Mouse (Mus musculus) embryo, embryonic 10.5 days (tissue): ENCODE results near the gene 2310034G01Rik.
A peak's percentile ranks its signal among the peaks of the same experiment; 100 is the strongest.

Source experiments
- DNase-seq: peaks from one replicate; pipeline ENCODE4 v3.0.0-alpha.2; 2015; ENCODE audit warnings: low spot score

2310034G01Rik gene

DNA sequence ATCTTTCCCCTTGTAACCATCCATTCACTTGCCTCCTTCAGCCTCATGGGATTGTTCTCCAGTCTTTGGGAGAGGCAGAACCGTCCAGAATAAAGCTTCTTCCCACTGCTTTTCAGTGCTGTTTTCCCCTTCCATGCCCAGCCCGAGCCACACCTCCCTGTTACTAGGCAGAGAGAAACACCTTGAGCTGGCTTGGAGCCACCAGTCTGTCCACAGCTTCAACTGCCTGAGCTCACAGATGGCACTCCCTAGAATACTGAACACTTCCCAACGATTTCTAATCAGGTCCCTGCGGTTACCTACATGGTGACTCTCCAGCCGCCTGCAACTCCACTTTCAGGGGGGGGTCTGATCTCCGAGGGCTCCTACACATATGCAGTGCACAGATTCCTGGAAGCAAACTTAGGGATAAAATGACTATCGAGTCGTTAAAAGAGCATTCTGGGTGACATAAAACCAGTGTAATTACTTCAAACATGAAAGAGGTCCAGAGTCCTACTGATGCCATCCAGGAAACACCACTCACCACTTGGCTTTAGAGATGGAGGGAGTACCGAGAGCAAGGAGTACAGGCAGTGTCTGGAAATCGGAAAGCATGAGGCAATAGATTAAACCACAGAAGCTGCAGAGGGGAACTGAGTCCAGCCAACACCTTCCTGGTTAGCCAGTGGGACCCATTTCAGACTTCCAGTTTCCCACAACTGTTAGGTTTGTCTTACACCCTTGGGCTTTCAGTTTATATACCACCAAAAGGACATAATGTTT is at the start of gene 2310034G01Rik:
2310034G01Rik (minus strand) TSS at position 135 of the 765 bp plus-strand sequence.
- DNase-seq, result no peak

DNA sequence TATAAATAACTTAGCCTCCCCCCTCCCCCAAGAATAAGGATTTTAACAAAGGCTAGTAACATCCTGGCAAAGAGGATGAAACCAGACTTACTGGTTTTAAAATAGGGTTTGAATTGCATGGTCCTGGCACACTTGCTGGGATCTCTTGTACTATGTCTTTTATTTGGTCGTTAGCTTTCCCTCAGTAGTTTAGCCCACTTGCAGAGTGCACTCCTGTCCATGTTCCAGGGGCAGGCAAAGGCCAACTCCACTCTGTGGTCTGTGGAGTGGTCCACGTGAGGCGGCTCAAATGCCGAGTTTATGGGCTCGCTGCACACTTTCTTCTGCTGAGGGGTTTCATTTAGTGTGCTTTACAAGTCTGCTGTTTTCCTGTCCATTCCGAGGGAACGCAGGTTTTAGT is 49.8 kb upstream of the 2310034G01Rik start:
- no peak for DNase-seq

DNA sequence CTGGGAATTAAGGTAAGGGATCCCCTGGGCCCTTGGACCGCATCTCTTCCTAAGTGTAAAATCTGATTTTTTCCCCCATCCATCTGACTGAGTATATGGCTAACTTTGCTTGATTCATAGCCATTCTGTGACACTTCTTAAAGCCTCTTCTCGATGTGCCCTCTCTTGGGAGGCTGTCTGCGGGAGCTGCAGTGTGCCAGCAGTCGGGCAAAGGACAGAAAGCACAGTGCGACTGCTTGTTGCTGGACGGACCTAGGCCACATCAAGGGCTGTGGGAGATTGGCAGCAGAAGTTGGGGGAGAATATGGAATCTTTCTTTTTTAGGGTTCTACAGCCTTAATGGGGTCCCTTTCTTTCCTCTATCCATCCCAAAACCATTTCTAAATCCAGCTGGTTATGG is 49.3 kb upstream of the 2310034G01Rik start:
- DNase-seq, result no peak

DNA sequence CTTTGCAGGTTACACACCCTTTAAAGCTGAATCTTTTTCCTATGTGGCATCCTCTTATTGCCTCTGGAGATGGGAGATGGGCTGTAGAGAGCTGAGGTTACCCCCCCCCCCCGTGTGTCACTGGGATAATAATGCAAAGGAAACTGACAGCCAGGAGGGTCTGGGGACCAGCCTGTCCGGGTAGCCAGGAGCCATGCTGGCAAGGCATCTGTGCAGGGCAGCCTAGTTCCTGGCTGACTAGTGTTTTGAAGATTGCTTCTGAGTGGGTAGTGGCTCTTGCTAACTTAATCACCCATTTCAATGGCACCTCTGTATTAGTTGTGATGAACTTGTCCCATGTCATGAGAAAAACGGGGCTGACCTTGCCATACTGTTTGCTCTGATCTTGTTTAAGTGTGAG is 48.3 kb upstream of the 2310034G01Rik start:
- no peak for DNase-seq

DNA sequence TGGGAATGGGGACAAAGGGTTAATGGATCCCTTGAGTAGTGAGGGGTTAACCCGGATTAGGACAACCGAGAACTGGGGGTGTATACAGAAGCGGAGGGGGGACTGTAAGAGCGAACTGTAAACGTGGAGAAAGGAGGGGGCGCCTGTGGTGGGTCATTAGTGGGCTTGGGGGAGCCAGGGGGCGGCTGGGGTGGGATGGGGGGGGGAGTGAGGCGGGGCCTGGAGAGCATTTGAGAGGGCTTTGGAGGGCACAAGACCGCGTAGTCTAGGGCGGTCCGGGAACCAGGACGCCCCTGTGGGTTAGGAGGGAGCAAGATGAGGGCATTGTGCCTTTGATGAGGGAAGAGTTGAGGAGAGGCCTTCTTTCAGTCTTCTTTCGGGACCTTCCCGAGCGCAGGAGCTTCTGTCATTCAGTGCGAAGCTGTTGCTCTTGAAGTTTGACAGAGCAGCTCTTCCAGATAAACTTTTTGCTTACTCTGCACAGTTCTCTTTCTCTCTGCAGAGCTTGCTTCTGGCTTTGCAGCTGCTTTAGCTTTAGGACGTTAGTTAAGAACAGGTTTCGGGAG is 47.4 kb upstream of the 2310034G01Rik start:
- DNase-seq, result peak; percentile 64

DNA sequence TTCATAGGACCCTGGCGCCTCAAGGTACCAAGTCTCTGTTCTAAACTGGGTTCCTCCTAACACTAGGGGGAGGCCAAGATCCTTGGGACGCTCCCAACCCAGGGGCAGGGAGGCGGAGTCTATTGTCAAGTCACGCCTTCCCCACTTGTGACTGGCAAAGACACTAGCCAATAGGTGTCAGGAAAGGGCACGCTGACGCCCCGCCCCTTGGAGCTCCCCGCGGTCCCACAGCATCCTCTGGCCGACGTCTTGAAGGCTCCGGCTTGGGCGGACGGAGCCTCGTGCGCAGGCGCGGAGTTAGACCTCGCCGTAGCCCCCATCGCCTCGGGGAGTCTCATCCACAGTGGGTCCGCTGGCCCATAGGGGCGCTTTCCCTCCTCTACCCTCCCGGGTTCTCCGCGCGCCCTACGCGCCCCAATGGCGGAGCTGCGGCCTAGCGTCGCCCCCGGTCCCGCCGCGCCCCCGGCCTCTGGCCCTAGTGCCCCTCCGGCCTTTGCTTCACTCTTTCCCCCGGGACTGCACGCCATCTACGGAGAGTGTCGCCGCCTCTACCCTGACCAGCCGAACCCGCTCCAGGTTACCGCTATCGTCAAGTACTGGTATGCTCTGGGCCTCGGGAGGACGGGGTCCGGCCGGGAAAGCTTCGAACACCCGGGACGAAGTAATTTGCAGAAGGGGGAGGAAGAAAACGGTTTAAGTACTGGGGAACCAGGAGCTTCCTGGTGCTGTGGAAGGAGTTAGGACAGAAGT is 46.8 kb upstream of the 2310034G01Rik start, which contains the start of gene Sufu:
Sufu (plus strand) TSS at position 211 of the 750 bp plus-strand sequence.
- peak; percentile 100 for DNase-seq

DNA sequence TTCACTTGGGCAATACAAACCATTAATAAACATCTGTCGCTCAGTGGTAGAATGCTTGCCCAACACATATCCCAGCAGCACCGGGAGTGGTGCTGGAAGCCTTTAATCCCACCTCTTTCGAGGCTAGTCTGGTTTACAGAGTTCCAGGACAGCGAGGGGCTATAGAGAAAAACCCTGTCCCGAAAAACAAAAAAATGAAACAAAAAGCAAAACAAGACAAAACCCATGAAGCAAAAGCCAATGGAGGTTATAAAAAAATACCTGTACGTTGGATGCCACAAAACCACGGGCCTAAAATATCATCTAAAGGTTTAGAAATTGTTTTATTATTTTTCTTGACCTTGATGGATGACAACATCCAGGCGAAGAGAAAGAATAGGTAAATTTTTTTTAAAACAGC is 46.0 kb upstream of the 2310034G01Rik start:
- no peak for DNase-seq

DNA sequence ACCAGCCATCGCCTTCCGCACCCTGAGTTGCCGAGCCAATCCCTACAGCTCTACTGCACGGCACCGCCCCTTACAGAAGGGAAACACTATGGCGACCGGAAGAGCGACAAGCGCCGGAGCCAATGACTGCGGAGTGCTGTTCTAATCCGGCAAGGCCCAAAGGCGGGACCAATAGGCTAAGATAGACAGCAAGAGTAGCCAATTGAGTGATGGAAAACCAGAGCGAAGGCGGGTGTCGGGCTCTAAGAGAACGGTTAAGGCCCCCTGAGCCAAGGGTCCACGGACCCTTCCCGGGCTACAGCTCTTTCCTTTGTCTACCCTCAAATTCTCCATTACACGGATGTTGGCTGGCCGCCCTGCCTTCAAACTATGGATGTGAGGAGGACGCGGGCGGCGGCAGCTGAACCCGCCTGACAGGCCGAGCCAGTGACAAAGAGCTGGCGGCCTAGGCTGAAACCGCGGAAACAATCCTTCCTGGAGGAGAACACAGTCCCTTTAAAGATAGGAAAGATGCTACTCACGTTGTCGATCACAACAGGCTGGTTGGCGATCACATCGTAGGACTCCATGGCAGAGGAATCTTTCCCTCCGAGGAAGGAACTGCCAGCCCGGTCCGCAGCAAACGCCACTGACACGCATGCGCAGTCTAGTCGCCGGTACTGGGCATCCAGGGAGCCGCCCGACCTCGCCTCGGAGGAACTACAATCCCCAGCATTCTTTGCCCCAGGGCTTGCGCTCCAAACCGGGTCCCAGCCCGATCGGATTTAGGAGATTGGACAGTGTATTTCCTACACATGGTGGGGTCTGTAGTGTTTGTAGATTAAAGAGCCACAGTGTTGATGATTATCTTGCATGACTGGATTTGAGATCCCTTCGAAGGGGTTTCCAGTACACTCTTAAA is 45.3 kb upstream of the 2310034G01Rik start, which contains the start of gene Actr1a:
Actr1a (minus strand) TSS at position 640 of the 901 bp plus-strand sequence.
- DNase-seq, result peak; percentile 100

DNA sequence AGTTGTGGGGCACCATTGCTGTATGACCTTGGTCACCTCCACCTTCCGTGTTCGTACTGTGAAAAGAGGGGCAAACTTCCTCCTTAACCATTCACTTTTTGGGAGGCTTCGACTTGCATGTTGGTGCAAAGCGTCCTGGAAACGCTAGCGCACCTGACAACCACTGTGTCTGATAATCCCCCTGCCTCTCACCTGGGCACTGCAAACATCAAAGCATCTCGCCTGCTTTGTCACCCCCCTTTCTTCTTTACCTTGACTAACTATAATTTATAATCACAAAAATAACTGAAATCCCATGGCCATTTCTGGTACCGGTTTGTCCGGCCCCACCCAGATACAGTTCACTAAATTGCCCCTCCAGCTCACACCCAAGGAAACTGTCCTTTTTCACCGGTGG is 44.6 kb upstream of the 2310034G01Rik start:
- no peak for DNase-seq

DNA sequence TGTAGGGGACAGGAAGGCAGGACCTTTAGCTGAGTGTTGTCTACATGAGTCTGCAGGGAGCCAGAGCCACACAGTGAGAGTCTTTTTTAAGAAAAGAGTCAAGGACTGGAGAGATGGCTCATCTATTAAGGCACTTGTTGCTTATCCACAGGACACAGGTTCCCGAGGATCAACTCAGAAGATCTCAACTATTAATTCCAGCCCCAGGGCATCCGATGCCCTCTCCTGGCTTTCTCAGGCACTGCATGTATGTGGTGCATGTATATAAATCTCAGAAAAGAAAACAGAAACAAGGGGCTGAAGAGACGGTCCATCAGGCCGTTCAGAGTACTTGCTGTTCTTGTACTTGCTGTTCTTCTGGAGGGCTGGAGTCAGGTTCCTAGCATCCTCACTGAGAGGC is 41.9 kb upstream of the 2310034G01Rik start:
- DNase-seq, result peak; percentile 71

DNA sequence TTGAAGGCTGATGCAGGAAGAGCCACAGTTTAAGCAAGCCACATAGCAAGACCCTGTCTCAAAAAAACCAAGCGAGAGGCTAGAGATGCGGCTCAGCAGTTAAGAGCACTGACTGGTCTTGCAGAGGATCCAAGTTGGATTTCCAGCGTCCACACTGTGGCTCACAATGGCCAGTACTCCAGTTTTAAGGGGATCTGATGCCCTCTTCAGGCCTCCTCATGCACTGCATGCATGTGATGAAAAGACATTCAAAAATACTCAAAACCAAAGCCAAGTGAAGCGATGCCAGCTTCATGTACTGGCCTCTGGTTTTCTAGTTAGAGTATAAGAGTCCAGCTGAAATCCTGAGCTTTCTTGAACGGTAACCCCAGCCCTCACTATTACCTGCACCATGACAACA is 39.8 kb upstream of the 2310034G01Rik start:
- no peak for DNase-seq

DNA sequence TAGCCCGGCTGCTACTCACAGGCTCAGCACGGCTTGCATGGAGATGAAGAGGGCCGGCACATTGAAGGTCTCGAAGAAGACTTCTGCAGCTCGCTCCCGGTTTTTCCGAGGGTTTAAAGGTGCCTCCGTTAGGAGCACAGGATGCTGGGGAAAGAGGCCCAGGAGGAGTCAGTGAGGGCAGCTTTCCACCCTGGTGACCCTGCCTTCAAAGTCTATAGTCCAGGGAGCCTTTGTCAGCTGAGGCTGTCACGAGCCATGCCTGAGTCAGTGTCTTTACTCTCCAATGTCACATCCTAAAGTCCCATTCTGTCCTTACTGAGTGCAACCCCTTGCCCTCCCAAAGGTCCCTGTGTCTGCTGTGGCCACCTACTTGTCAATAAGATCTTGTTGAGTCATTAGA is 32.2 kb upstream of the 2310034G01Rik start:
- no peak for DNase-seq

DNA sequence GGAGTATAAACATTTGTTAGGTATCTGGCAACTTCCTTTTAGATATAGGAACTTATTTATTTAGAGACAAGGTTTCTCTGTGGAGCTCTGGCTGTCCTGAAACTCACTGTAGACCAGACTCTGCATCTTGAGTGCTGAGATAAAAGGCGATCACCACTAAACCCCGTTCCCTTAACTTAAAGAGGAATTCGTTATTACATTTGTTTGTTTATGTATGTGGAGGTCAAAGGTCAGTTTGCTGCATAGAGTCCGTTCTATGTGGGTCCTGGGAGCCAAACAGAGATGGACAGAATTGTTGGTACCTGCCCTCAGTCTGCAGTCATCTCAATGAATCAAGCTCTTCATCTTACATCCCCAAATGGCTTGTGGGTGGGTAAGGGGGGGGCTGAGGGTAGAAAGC is 25.8 kb upstream of the 2310034G01Rik start:
- no peak for DNase-seq

DNA sequence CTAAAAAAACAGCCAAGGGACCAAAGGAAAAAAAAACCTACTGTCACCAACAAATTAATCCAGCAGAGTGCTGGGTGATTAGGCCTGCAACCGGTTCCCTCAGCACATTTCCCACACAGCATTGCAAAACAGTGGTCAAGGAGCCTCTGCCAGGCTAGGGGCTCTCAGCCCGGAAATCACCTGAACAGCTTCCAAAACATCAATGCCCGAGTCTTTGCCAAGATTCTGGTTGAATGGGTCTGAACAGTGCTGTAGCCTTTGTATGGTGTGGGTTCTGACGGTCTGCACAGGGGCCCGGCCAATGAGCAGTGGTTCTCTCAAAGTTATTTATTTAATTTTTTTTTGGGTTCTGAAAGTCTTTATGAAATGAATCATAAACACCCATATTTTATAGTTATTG is 25.4 kb upstream of the 2310034G01Rik start:
- DNase-seq, result no peak

DNA sequence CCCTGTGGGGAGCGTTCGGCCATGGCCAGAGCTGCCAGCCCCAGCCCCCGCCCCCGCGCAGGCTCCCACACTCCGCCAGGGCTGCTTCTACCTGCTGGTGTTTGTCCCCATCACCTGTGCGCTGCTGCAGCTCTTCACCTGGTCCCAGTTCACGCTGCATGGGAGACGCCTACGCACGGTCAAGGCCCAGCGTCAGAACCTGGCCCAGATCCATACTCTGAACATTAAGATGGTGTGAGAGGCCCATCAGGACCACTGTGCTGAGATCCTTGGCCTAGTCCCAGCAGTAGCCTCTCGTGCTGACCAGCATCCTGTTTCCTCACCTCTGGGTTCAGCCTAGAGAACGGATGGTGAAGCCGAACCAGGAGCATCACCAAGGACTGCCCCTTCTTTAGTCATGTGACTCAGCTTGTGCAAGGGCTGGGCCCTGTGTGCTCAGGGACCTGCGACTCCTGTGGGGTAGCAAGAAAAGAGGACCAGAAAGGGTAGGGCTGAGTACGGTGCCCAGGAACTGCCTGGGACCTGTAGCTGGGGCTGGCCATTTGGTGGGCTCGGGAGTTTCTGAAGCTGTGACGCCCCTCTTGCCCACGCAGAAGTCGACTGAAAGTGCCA is 24.5 kb upstream of the 2310034G01Rik start:
- no peak for DNase-seq

DNA sequence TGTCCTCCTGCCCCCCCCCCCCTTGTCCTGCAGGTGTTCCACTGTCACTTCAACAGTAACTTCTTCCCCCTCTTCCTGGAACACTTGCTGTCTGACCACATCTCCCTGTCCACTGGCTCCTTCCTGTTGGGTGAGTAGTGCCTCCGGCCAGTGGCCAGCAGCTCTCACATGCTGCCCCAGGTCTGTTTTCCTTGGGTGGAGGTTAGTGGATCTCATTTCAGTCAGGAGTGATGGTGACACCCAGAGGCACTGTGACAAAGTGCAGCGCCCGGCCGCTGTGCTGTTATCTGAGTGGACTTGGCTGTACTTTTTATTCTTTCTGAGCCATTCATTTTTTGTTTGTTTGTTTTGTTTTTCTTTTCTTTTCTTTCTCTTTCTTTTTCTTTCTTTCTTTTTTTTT is 19.1 kb upstream of the 2310034G01Rik start:
- DNase-seq, result peak; percentile 73

DNA sequence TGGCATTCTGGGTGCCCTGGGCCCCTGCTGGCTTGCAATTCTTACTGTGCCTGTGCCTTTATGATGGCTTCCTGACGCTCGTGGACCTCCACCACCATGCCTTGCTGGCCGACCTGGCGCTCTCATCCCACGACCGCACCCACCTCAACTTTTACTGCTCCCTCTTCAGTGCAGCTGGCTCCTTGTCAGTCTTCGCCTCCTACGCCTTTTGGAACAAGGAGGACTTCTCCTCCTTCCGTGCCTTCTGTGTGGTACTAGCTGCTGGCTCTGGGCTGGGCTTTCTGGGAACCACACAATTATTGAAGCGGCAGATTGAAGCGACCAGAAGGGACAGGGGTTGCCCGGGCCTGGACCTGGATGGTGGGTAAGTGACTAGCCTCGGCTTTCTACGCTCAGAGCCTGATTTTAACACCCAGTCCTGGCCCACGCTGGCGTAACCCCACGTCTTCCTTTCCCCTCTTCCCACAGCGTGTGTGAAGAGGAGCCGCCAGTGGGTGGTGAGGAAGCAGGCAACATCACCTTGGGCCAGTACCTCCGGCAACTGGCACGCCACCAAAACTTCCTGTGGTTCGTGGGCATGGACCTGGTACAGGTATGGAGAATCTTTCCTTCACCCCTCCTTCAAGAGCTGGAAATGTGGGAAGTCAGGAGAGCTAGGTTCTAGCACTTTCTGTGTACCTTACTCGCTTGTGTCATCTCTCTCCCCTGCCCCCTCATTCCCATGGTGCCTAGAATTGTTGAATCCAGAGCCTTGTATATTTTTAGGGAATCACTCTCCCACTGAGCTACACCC is 17.9 kb upstream of the 2310034G01Rik start:
- no peak for DNase-seq

DNA sequence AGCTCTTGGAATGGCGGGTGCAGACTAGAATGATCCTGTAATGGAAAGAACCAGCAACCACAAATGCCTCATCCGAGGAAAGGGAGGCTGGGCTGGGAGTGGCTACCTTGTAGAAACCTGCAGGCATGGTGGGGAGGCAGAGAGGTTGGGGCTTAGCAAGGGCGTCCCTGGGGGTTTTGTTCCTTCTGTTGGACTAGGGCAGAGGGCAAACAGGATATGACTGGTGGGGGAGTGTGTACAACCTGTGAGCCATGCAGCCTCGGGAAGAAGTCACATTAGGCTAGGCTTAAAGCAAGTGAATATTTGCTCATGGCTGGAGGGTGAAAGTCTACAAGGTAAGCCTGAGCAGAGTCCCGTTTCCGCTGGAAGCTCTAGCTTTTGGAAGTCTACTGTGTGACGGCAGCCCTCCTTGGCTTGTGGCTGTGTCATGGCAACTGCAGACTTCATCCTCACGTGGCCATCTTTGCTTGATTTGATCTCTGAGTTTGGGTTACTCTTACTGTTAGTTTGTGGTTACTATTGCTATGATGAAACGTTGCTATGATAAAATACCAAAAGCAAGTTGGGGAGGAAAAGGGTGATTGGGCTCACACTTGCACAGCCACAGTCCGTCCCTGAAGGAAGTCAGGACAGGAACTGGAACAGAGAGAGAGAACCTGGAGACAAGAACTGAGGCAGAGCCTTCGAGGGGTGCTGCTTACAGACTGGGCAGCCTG is 13.3 kb upstream of the 2310034G01Rik start:
- DNase-seq, result no peak

DNA sequence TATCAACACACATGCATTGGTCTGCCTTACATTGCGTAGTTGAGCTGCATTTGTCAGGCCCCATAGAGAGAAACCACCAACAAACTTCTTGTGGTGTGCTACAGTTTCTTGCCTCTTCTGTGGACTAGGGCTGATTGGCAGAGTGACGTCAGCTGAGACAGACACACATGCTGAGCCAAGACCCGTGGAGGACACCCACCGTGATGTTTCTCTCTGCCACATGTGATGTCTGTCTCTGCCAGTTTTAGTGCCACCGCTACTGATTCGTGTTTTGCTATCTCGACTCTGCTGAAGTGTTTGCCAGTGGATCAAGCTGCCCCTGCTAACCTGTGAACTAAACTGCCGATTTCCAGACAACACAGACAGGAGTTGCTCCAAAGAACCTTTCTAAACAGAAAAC is 12.0 kb upstream of the 2310034G01Rik start:
- DNase-seq, result no peak

DNA sequence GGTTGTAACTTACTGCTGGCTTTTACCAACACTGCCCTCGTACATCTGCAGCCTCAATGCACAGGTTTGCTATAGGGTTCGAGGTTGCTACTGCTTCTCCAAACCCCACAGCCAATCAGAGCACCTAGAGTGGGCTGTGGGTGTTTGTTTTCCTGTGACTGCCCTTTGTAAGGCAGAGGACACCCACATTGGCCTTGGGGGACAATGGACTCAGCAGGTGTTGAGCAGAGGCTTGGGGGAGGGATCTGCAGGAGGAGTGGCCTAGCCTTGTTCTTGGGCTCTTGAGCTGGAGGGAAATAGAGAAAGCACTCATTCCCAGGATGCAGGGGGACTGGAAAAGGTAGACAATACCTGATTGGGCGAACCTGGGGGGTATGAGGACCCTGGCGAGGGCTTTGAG is 8.3 kb upstream of the 2310034G01Rik start:
- DNase-seq, result no peak
